Mouse (Mus musculus) ES-Bruce4 (cell line): Measurements from ENCODE around the gene Nucb2.

Experiments used
- CTCF ChIP-seq: IDR thresholded peaks from one replicate; pipeline ENCODE4 v1.8.1; 2011; ENCODE audit warnings: low read depth, low read length
- EP300 ChIP-seq: IDR thresholded peaks from 2 replicates; pipeline ENCODE4 v1.6.1; 2011; ENCODE audit warnings: low read depth, low read length; ENCODE audit not compliant: insufficient read depth
- POLR2A ChIP-seq: IDR thresholded peaks from one replicate; pipeline ENCODE4 v1.8.1; 2011; ENCODE audit warnings: low read length; ENCODE audit not compliant: insufficient read depth

- TF ChIP-seq CTCF (no peak), EP300 (no peak), POLR2A (no peak)
These were observed 13.1 kb downstream of the Nucb2 start for GRCm38 (mm10) chr7:116517240-116517639.
